Mouse (Mus musculus): ENCODE data around the gene Vmp1. TPM values are rescaled to one million over a fixed set of nuclear protein-coding genes. Genes with fewer than 3 reads are reported as not detected.
A peak's percentile ranks its signal among the peaks of the same experiment; 100 is the strongest.

The Vmp1 gene
- polyA plus RNA-seq, 1 experiment = 65.3 TPM

GRCm38 (mm10) chr11:86592993-86593392 is 90.6 kb downstream of the Vmp1 start:
- TF ChIP-seq POLR2A (IDR thresholded peaks at IDR 0.05; ENCODE audit: borderline replicate concordance, extremely low read depth, low read depth, low read length) = no peak
- TF ChIP-seq CTCF (IDR thresholded peaks at IDR 0.05; ENCODE audit: insufficient read depth, low read length) = no peak
- no peak for DNase-seq
- H3K4me1 ChIP-seq (ENCODE audit: control insufficient read depth, insufficient read depth, low read length) = peaks cover 9% of the 10 kb centered on the region
- no peak overlapping the region for H3K4me3 ChIP-seq (replicated peaks; ENCODE audit: extremely low read depth, low read depth, low read length)
- WGBS = 8% methylated on average over 3 of the region's 3 CpGs

GRCm38 (mm10) chr11:86591931-86592616 is 91.6 kb downstream of the Vmp1 start:
- Histone ChIP-seq H3K4me3 (replicated peaks; ENCODE audit: extremely low read depth, low read depth, low read length) (no peak overlapping the region), H3K4me1 (ENCODE audit: control insufficient read depth, insufficient read depth, low read length) (peaks cover 12% of the 10 kb centered on the region)
- no peak for TF ChIP-seq POLR2A (IDR thresholded peaks at IDR 0.05; ENCODE audit: borderline replicate concordance, extremely low read depth, low read depth, low read length)
- no peak for TF ChIP-seq CTCF (IDR thresholded peaks at IDR 0.05; ENCODE audit: insufficient read depth, low read length)
- 83% methylated on average over 2 of the region's 2 CpGs for WGBS
- no peak for DNase-seq

GRCm38 (mm10) chr11:86591301-86591845 is 92.3 kb downstream of the Vmp1 start:
- peaks cover 12% of the 10 kb centered on the region for H3K4me1 ChIP-seq (ENCODE audit: control insufficient read depth, insufficient read depth, low read length)
- DNase-seq = no peak
- WGBS = 60% methylated on average over 4 of the region's 4 CpGs
- TF ChIP-seq CTCF (IDR thresholded peaks at IDR 0.05; ENCODE audit: insufficient read depth, low read length) (no peak), POLR2A (IDR thresholded peaks at IDR 0.05; ENCODE audit: borderline replicate concordance, extremely low read depth, low read depth, low read length) (no peak)
- H3K4me3 ChIP-seq (replicated peaks; ENCODE audit: extremely low read depth, low read depth, low read length) = no peak overlapping the region

GRCm38 (mm10) chr11:86590579-86590978 is 93.1 kb downstream of the Vmp1 start:
- 66% methylated on average over 10 of the region's 10 CpGs for WGBS
- TF ChIP-seq CTCF (IDR thresholded peaks at IDR 0.05; ENCODE audit: insufficient read depth, low read length) (no peak), POLR2A (IDR thresholded peaks at IDR 0.05; ENCODE audit: borderline replicate concordance, extremely low read depth, low read depth, low read length) (no peak)
- Histone ChIP-seq H3K4me1 (ENCODE audit: control insufficient read depth, insufficient read depth, low read length) (peaks cover 13% of the 10 kb centered on the region), H3K4me3 (replicated peaks; ENCODE audit: extremely low read depth, low read depth, low read length) (no peak overlapping the region)
- no peak for DNase-seq

- WGBS = 60% methylated on average over 4 of the region's 4 CpGs
- Histone ChIP-seq H3K4me3 (replicated peaks; ENCODE audit: extremely low read depth, low read depth, low read length) (no peak overlapping the region), H3K4me1 (ENCODE audit: control insufficient read depth, insufficient read depth, low read length) (peaks cover 15% of the 10 kb centered on the region)
- TF ChIP-seq POLR2A (IDR thresholded peaks at IDR 0.05; ENCODE audit: borderline replicate concordance, extremely low read depth, low read depth, low read length) = no peak
- TF ChIP-seq CTCF (IDR thresholded peaks at IDR 0.05; ENCODE audit: insufficient read depth, low read length) = no peak
- no peak for DNase-seq
These were observed 93.6 kb downstream of the Vmp1 start for GRCm38 (mm10) chr11:86590066-86590465.

GRCm38 (mm10) chr11:86588583-86589298 is 94.9 kb downstream of the Vmp1 start:
- Histone ChIP-seq H3K4me3 (replicated peaks; ENCODE audit: extremely low read depth, low read depth, low read length) (no peak overlapping the region), H3K4me1 (ENCODE audit: control insufficient read depth, insufficient read depth, low read length) (peaks cover 15% of the 10 kb centered on the region)
- DNase-seq = no peak
- WGBS = 89% methylated on average over 4 of the region's 4 CpGs
- TF ChIP-seq CTCF (IDR thresholded peaks at IDR 0.05; ENCODE audit: insufficient read depth, low read length) (no peak), POLR2A (IDR thresholded peaks at IDR 0.05; ENCODE audit: borderline replicate concordance, extremely low read depth, low read depth, low read length) (no peak)

- Histone ChIP-seq H3K4me1 (ENCODE audit: control insufficient read depth, insufficient read depth, low read length) (peaks cover 13% of the 10 kb centered on the region), H3K4me3 (replicated peaks; ENCODE audit: extremely low read depth, low read depth, low read length) (no peak overlapping the region)
- WGBS = 36% methylated on average over 7 of the region's 7 CpGs
- TF ChIP-seq CTCF (IDR thresholded peaks at IDR 0.05; ENCODE audit: insufficient read depth, low read length) = no peak
- no peak for TF ChIP-seq POLR2A (IDR thresholded peaks at IDR 0.05; ENCODE audit: borderline replicate concordance, extremely low read depth, low read depth, low read length)
- no peak for DNase-seq
These were observed 95.8 kb downstream of the Vmp1 start for GRCm38 (mm10) chr11:86587830-86588229.

GRCm38 (mm10) chr11:86586868-86587792 is 96.5 kb downstream of the Vmp1 start:
- peaks cover 10% of the 10 kb centered on the region for H3K4me1 ChIP-seq (ENCODE audit: control insufficient read depth, insufficient read depth, low read length)
- WGBS = under 1% methylated on average over 15 of the region's 15 CpGs
- TF ChIP-seq POLR2A (IDR thresholded peaks at IDR 0.05; ENCODE audit: borderline replicate concordance, extremely low read depth, low read depth, low read length) (peak; percentile 90; the same call in 1 of the 2 replicates), CTCF (IDR thresholded peaks at IDR 0.05; ENCODE audit: insufficient read depth, low read length) (no peak)
- peak; percentile 72 for DNase-seq
- H3K4me3 ChIP-seq (replicated peaks; ENCODE audit: extremely low read depth, low read depth, low read length) = peak overlapping the region; percentile 90

Measured in lung, adult 2 months (tissue).